ENCODE assay signal across 9 mouse cellular contexts in genomic region chr7:142714783-142715498, GRCm38 (mm10). TPM values are rescaled to one million over a fixed set of nuclear protein-coding genes. Genes with fewer than 3 reads are reported as not detected.
DNase-seq lines count a peak whose midpoint lies in the region; ATAC-seq and TF ChIP-seq lines count a peak whose summit lies in the region.
"Had no signal": no experiment of that assay in that cellular context is flagged by ENCODE, and none has a peak within 500 bp of the region (broad histone marks: within the 10 kb centered on the region; RNA-seq: fewer than 3 reads in every experiment).

No protein-coding gene starts in this region.

- peak; percentile 32 for DNase-seq in CD4-positive helper T cell, adult 2 months (ENCODE audit: low read depth, low spot score)
- peak; percentile 71 for DNase-seq in ZHBTc4 (ENCODE audit: low read depth, low spot score)
- peak; percentile 5 to 32 for DNase-seq in heart, adult 2 months
- DNase-seq in liver, embryonic 11.5 days (ENCODE audit: low spot score) = peak; percentile 33
- peak; percentile 60 for DNase-seq in neural tube, embryonic 11.5 days (ENCODE audit: low spot score)
- peak; percentile 46 for DNase-seq in thymus, postnatal 25 days

- TF ChIP-seq EP300 in heart, adult 2 months (IDR thresholded peaks at IDR 0.05; ENCODE audit: insufficient read depth, low read depth, low read length) = no peak

- peak; percentile 51 for TF ChIP-seq CTCF in cortical plate, adult 2 months (IDR thresholded peaks at IDR 0.05; ENCODE audit: extremely low read depth, insufficient read depth, low read length)
- peak; percentile 98 for TF ChIP-seq CTCF in heart, adult 2 months (IDR thresholded peaks at IDR 0.05)

- no peak for TF ChIP-seq POLR2A in cortical plate, adult 2 months (IDR thresholded peaks at IDR 0.05; ENCODE audit: extremely low read depth, insufficient read depth, low read length)
- TF ChIP-seq POLR2A in heart, adult 2 months (IDR thresholded peaks at IDR 0.05; ENCODE audit: insufficient read depth, low read depth, low read length) = no peak

- H3K4me2 ChIP-seq in kidney, embryonic 14.5 days (replicated peaks; ENCODE audit: low read depth, low read length) = peak overlapping the region; percentile 38
- H3K4me2 ChIP-seq in liver, embryonic 11.5 days = peak overlapping the region; percentile 41
- H3K4me2 ChIP-seq in neural tube, embryonic 11.5 days (ENCODE audit: low read depth) = peak overlapping the region; percentile 26

- intact Hi-C loops in heart, adult 2 months (cut with DNase I) = loop anchor here (1.0 kb wide), 1 partner anchor 105 kb away; no protein-coding TSS in a partner anchor

- H3K27ac ChIP-seq in cortical plate, adult 2 months (ENCODE audit: insufficient read depth, low read length) = no peak overlapping the region
- no peak overlapping the region for H3K27ac ChIP-seq in heart, adult 2 months
- no peak overlapping the region for H3K27ac ChIP-seq in kidney, embryonic 14.5 days (ENCODE audit: low read depth, low read length)
- H3K27ac ChIP-seq in liver, embryonic 11.5 days (ENCODE audit: low read depth, low read length) = no peak overlapping the region
- H3K27ac ChIP-seq in neural tube, embryonic 11.5 days (ENCODE audit: low read depth, low read length) = no peak overlapping the region

- H3K79me2 ChIP-seq in heart, adult 2 months (replicated peaks; ENCODE audit: control insufficient read depth, insufficient read depth, low read length) = no peaks in the 10 kb centered on the region

- H3K9me3 ChIP-seq in kidney, embryonic 14.5 days (ENCODE audit: control insufficient read depth, low read length) = no peaks in the 10 kb centered on the region
- H3K9me3 ChIP-seq in liver, embryonic 11.5 days (ENCODE audit: control insufficient read depth, low read length) = no peaks in the 10 kb centered on the region
- H3K9me3 ChIP-seq in neural tube, embryonic 11.5 days (ENCODE audit: control insufficient read depth, low read length) = no peaks in the 10 kb centered on the region

- WGBS in heart, adult 2 months = 14% methylated on average over 8 of the region's 8 CpGs
- 17% methylated on average over 8 of the region's 8 CpGs for WGBS in kidney, embryonic 14.5 days
- 17% methylated on average over 8 of the region's 8 CpGs for WGBS in liver, embryonic 11.5 days
- 21% methylated on average over 8 of the region's 8 CpGs for WGBS in neural tube, embryonic 11.5 days

- no peak overlapping the region for H3K9ac ChIP-seq in heart, adult 2 months (ENCODE audit: low read depth, low read length)
- H3K9ac ChIP-seq in kidney, embryonic 14.5 days (ENCODE audit: low read depth, low read length) = peak overlapping the region; percentile 54; the same call in 1 of the 2 replicates
- no peak overlapping the region for H3K9ac ChIP-seq in liver, embryonic 11.5 days (ENCODE audit: low read depth, low read length)
- peak overlapping the region; percentile 55 for H3K9ac ChIP-seq in neural tube, embryonic 11.5 days (ENCODE audit: low read length)

- no peak overlapping the region for H3K4me3 ChIP-seq in cortical plate, adult 2 months (ENCODE audit: insufficient read depth, low read length)
- no peak overlapping the region for H3K4me3 ChIP-seq in heart, adult 2 months
- H3K4me3 ChIP-seq in kidney, embryonic 14.5 days (ENCODE audit: low read length) = peak overlapping the region; percentile 25
- H3K4me3 ChIP-seq in liver, embryonic 11.5 days (ENCODE audit: low read depth, low read length) = no peak overlapping the region
- 0 out of 2 replicates have a peak overlapping the region, but pooled peaks have one; percentile 1 for H3K4me3 ChIP-seq in neural tube, embryonic 11.5 days (ENCODE audit: low read depth, low read length)

- no peaks in the 10 kb centered on the region for H3K36me3 ChIP-seq in heart, adult 2 months (ENCODE audit: control insufficient read depth, insufficient read depth, low read length)
- no peaks in the 10 kb centered on the region for H3K36me3 ChIP-seq in kidney, embryonic 14.5 days (ENCODE audit: control insufficient read depth, insufficient read depth, low read length)
- no peaks in the 10 kb centered on the region for H3K36me3 ChIP-seq in liver, embryonic 11.5 days (ENCODE audit: control insufficient read depth, insufficient read depth, low read length)
- H3K36me3 ChIP-seq in neural tube, embryonic 11.5 days (ENCODE audit: control insufficient read depth, insufficient read depth, low read length) = no peaks in the 10 kb centered on the region

- H3K27me3 ChIP-seq in heart, adult 2 months (ENCODE audit: control insufficient read depth, insufficient read depth, low read length) = no peaks in the 10 kb centered on the region
- no peaks in the 10 kb centered on the region for H3K27me3 ChIP-seq in kidney, embryonic 14.5 days (ENCODE audit: control insufficient read depth, insufficient read depth, low read length)
- H3K27me3 ChIP-seq in liver, embryonic 11.5 days (replicated peaks; ENCODE audit: control insufficient read depth, insufficient read depth, low read length) = no peaks in the 10 kb centered on the region
- H3K27me3 ChIP-seq in neural tube, embryonic 11.5 days (ENCODE audit: control insufficient read depth, insufficient read depth, low read length) = no peaks in the 10 kb centered on the region

- H3K4me1 ChIP-seq in cortical plate, adult 2 months (ENCODE audit: control insufficient read depth, insufficient read depth, low read length) = no peaks in the 10 kb centered on the region
- peaks cover 1% of the 10 kb centered on the region; the same call in 1 of the 2 replicates for H3K4me1 ChIP-seq in heart, adult 2 months (ENCODE audit: control insufficient read depth, insufficient read depth, low read length)
- H3K4me1 ChIP-seq in kidney, embryonic 14.5 days (ENCODE audit: control insufficient read depth, insufficient read depth, low read length) = 0 out of 2 replicates have a peak, but pooled peaks cover 2% of the 10 kb centered on the region
- no peaks in the 10 kb centered on the region for H3K4me1 ChIP-seq in liver, embryonic 11.5 days (replicated peaks; ENCODE audit: control insufficient read depth, insufficient read depth, low read length)
- no peaks in the 10 kb centered on the region for H3K4me1 ChIP-seq in neural tube, embryonic 11.5 days (ENCODE audit: control insufficient read depth, insufficient read depth, low read length)

- no peak for ATAC-seq in kidney, embryonic 14.5 days (ENCODE audit: low FRiP score, low TSS enrichment)
- ATAC-seq in liver, embryonic 11.5 days (replicated peaks; ENCODE audit: low FRiP score) = no peak
- no peak for ATAC-seq in neural tube, embryonic 11.5 days (ENCODE audit: insufficient read depth, low FRiP score, low TSS enrichment)

RNA-seq across cellular contexts. Expression of gene Ins2, which starts 28.2 kb away (rescaled TPM):
- polyA plus RNA-seq in cortical plate, adult 2 months (2012; rRNA removed) = not detected in 2 replicates
- total RNA-seq in heart, adult 2 months (2021) = not detected
- polyA plus RNA-seq in heart, adult 2 months (2012; rRNA removed) = not detected in 2 replicates
- polyA plus RNA-seq in kidney, embryonic 14.5 days (2014; fragmentation: Nextera tagmentation; extraction: Ambion mirVana) = 0.81 TPM in 1 of 2 replicates, not detected in the other
- not detected in 2 replicates for polyA plus RNA-seq in liver, embryonic 11.5 days (2014; fragmentation: Nextera tagmentation; extraction: Ambion mirVana)
- polyA plus RNA-seq in neural tube, embryonic 11.5 days (2014; fragmentation: Nextera tagmentation; extraction: Ambion mirVana) = not detected in 2 replicates
- total RNA-seq: layer of hippocampus, adult 8-10 months had no signal

RNA-seq across cellular contexts. Expression of gene Gm49394, which starts 45.2 kb away (rescaled TPM):
- not detected in 2 replicates for polyA plus RNA-seq in cortical plate, adult 2 months (2012; rRNA removed)
- total RNA-seq in heart, adult 2 months (2021) = not detected
- not detected in 2 replicates for polyA plus RNA-seq in heart, adult 2 months (2012; rRNA removed)
- polyA plus RNA-seq in kidney, embryonic 14.5 days (2014; fragmentation: Nextera tagmentation; extraction: Ambion mirVana) = not detected in 2 replicates
- polyA plus RNA-seq in liver, embryonic 11.5 days (2014; fragmentation: Nextera tagmentation; extraction: Ambion mirVana) = not detected in 2 replicates
- not detected in 2 replicates for polyA plus RNA-seq in neural tube, embryonic 11.5 days (2014; fragmentation: Nextera tagmentation; extraction: Ambion mirVana)

RNA-seq across cellular contexts. Expression of gene Igf2, which starts 48.3 kb away (rescaled TPM):
- polyA plus RNA-seq in cortical plate, adult 2 months (2012; rRNA removed) = 56.8 and 69.6 TPM in 2 replicates
- total RNA-seq in heart, adult 2 months (2021) = 10 to 100 TPM; 60.0 to 75.2 TPM
- polyA plus RNA-seq in heart, adult 2 months (2012; rRNA removed) = 64.5 and 80.0 TPM in 2 replicates
- polyA plus RNA-seq in kidney, embryonic 14.5 days (2014; fragmentation: Nextera tagmentation; extraction: Ambion mirVana) = 627 and 715 TPM in 2 replicates
- 390 and 480 TPM in 2 replicates for polyA plus RNA-seq in liver, embryonic 11.5 days (2014; fragmentation: Nextera tagmentation; extraction: Ambion mirVana)
- polyA plus RNA-seq in neural tube, embryonic 11.5 days (2014; fragmentation: Nextera tagmentation; extraction: Ambion mirVana) = 316 and 368 TPM in 2 replicates

Comparison
In these comparisons a context has a peak if more than half of its experiments do, and no peak if none do; other contexts are left out.
1. DNase-seq: peak in every context shown above with its lines; median percentile 71 in ZHBTc4; 60 in neural tube, embryonic 11.5 days; 46 in thymus, postnatal 25 days; 33 in liver, embryonic 11.5 days; 32 in CD4-positive helper T cell, adult 2 months; 18 in heart, adult 2 months.
2. H3K4me3 ChIP-seq: peak in kidney, embryonic 14.5 days (single experiment) and neural tube, embryonic 11.5 days (single experiment); none in cortical plate, adult 2 months (single experiment), heart, adult 2 months (single experiment) and liver, embryonic 11.5 days (single experiment).
3. H3K9ac ChIP-seq: peak in kidney, embryonic 14.5 days (single experiment) and neural tube, embryonic 11.5 days (single experiment); none in heart, adult 2 months (single experiment) and liver, embryonic 11.5 days (single experiment).
4. Peak in every context shown above with its lines, with median percentiles within 50 percentile points of each other: H3K4me2 ChIP-seq.